Mouse (Mus musculus): Measurements from ENCODE around the gene Rgl1.

Gene Rgl1

GRCm38 (mm10) chr1:152538817-152539216, 227.3 kb downstream of the Rgl1 start:
- DNase-seq = peak; percentile 60

DNA sequence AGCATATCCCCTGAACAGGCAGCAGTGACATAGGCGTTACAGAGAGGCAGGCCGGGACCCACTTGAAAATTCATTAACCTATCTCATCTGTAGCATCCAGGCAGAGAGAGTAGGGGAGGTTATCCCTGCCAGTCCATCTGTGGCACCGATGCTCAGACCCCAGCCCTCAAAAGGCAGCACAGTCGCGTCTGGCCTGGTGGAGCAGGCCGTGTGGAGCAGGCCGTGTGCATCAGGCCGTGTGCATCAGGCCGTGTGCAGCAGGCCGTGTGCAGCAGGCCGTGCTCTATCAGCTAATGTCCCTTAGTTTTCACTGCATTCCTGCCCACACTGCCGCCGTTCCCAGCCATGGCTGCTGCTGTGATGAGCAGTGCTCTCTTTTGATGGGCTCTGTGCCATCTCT, 229.0 kb downstream of the Rgl1 start:
- DNase-seq = no peak

DNA sequence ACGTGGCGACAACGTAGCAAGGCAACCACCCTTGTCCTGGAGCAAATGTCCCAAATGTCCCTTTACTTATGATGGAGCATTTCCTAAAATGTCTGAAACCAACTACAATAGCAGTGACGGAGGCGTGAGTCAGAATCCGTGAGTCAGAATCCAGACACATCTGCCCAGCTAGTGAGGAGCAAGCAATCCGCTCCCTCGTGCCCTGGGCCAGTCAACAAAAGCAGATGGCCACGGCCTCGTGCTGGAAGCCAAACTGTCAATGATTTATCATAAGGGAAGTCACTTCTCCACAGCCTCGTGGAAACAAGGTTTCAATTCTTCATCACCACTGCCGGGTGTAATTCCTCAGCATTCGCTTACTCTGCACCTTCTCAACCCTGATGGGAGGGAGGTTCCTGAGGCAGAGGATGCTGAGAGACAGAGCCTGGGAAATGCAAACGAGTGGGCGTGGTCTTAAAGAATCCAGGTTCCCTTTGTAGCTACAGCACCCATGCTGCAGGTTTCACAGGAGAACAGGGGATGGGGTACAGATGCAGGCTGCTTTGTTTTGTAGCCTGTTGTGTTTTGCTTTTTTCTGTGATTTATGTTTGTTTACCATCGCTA, 229.6 kb downstream of the Rgl1 start:
- no peak for DNase-seq

- DNase-seq = peak; percentile 37
These were observed 231.6 kb downstream of the Rgl1 start for GRCm38 (mm10) chr1:152534531-152534930.

DNA sequence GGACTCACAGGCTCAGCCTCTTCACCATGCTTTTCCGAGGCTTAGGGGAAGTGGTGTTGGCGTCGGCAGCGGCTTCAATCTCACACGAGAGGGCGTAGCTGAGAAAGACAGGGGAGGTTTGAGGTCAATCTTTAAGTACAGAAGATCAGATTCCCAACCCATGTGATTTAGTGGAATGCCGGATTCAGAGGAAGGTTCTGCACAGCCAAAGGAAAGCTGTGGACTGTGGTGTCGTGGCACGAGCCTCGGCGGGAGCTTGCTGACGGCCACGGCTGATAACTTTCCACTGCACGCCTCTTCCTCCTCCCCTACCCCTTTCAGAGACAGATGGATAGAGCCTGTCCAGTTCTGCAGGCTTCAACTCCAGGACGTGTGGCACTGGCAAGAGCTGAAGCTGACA, 234.7 kb downstream of the Rgl1 start:
- DNase-seq = peak; percentile 68

DNA sequence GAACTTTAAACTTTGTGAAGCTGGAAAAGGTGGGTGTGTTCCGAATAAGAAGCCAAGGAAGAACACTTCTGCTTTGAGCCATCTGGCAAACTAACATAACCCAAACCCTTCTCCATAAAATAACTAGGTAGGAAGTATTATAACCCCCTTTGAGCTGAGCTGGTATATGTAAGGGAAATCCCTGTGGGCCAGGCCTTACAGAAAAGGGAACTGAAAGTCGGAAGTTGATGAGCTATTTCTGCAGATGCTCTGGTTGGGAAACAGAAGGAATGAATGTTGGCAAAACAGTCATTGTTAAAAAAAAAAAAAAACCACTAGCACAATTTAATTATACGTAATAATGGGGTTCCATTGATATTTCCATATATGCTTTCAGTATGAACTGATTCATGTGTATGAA, 237.4 kb downstream of the Rgl1 start:
- DNase-seq = no peak

GRCm38 (mm10) chr1:152528214-152528613, 237.9 kb downstream of the Rgl1 start:
- DNase-seq = no peak

DNA sequence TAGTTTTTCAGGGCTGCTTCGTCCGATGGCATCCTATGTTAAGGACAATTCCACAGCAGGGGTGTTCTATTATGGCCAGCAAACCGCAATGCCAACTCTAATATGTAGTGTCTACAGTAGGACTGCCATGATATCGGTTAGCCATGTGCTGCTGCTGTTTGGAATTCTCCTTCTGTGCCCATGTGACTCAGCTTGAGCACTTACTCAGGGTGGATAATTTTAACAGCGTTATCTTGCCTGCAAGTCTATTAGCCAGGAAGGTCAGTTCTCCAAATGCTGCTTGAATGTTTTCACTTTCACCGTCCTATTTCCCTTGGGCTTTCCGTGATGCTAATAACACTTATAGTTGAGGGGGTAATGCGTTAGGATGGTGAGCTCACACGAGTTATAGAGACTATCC, 240.0 kb downstream of the Rgl1 start:
- no peak for DNase-seq

DNA sequence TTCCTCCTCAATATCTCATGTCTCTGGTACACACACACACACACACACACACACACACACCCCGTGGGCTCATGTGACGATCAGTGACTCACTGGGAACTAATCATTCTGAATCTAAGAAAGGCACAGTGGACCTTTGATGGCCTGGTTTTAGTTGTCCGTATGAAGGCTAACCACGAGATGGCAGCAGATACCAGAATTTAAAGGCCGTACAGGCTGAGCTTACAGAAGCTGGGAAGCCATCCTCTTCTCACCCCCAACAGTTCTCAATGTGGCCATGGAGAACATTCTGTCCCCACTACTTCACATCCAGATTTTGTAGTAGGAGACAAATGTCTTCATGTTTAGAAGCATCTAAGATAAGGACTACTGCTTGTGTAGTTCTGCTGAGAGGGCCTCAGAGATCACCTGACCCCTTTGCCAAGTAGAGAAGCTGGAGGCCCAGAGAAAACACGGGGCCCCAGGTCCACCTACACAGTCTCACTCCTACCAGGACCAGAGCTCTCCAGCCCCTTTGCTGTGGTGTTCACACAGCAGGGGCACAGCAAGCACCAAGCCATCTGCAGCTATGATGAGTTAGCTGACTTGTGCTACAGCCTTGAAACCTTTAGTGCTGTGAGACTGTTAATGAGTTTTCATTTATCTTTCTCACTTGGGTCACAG, 241.0 kb downstream of the Rgl1 start:
- DNase-seq = peak; percentile 79

DNA sequence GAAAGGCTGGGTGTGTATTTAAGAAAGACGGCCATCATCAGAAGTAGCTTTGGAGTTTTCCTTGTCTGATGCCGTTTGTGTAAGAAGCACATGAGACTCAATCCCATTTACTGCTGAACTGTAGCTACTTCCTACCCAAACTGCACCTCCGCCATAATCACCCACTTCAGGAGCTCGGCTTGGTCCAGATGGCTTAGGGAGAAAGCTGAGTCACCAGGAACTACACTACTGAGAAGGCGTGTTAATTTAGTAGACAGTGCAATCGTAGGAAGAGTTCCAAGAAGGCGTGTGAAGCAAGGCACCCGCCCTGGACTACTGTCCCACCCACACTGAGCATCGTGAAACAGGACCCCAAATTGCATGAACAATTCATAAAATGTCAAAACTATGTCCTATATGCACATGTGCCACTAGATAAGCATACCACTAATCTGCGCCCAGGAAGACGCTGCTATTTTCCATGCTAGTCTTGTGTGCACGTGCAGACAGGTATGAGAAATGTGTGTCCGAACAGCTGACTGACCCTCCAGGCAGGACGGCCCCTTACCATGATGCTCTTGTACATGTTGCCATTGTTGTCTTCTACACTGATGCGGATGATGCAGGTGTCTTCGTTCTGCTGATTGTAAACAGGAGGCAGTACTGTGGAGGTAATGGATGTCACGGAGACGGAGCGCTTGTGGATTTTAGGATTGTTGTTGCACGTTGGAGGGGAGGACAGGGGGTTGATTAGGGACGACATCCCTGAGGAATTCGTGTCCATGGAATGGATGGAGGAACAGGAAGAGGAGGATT, 241.9 kb downstream of the Rgl1 start:
- no peak for DNase-seq

DNA sequence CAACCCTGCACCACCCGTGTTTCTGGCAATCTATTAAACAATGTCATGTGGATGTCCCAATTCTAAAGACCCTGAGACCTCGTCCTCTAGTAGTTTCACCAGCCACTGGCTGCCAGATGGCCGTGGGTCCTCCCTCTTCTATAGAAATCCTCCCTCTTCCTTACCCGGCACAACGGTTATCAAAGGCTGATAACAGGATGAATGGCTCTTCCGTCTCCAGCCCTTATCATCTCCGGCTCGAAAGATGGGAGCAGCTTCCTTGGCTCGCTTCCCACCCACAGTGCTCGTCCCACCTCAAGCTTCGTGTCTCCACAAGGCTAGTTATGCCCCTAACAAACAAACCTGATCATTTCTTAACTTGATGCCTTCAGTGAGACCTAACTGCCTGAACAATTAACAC, 242.9 kb downstream of the Rgl1 start:
- no peak for DNase-seq

DNA sequence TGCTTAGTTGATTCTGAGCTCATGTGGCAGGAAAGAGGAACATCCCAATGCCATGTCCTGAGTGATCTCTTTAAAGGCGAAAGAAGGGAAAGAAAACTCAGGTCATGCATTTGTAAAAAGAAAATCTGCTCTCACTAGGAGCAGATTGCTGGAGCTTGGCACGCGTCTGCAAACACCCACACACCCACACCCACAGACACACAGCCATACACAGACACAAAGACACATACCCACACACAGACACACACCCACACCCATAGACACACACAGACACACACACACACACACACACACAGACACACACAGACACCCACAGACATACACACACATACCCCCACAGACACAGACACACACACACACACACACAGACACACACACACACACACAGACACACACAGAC, 243.9 kb downstream of the Rgl1 start:
- DNase-seq = no peak

DNA sequence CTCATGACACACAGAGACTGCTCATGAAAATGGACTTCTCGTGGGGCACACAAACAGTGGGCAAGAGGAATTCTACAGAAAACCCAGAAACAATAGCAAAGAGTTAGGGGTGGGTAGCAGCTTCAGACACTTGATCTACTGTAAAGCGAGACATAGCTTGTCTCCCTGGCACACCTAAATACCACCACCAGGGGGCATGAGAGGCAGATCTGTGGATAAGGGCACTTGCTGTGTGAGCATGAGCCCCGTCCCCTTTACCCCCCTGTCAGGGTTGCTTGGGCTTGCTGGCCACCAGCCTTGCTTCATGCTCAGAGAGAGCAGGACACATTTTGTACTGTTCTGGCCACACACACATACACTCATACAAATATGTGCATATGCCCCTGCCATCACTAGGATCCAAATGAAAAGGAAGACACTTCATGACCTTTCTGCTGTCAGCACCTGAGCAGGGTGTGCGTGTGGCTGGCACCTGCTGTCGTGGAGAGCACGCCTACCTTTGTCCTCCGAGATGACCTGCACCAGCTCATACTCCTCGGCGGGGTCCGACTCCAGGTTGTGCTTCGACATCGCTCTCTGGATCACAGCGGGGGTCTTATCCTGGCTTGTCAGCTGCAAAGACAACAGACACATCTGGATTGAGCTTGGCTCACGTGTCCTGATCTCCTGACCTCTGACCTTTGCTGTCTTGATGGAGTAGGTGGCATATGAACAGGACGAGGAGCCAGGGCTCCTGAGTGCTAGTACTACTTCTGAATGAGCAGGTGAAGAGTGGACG, 245.2 kb downstream of the Rgl1 start:
- DNase-seq = peak; percentile 72

GRCm38 (mm10) chr1:152518971-152519370, 247.2 kb downstream of the Rgl1 start:
- DNase-seq = no peak

DNA sequence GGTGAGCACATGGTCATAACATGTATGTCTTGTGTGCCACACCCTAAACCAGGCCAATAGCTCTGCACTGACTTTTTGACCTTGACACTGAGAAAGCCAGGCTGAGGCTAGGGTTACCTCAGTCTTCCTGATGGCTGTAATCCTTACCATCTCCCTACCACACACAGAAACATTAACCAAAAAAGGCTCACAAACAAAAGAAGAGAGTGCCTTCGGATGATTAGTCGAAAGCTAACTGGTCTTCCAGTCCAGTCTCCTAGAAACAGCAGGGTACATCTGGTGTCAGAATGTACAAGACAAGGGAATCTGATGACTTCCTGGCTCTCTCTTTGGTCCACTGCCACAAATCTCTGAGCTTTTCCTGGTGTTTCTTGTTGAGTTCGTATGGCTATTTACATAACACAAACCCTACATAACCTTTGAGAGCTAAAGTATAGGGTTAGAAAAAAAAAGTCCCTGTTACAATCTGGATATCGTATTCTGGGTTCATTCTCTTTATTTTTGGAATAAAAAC, 249.0 kb downstream of the Rgl1 start:
- DNase-seq = no peak

GRCm38 (mm10) chr1:152514256-152514655, 251.9 kb downstream of the Rgl1 start:
- DNase-seq = no peak

DNA sequence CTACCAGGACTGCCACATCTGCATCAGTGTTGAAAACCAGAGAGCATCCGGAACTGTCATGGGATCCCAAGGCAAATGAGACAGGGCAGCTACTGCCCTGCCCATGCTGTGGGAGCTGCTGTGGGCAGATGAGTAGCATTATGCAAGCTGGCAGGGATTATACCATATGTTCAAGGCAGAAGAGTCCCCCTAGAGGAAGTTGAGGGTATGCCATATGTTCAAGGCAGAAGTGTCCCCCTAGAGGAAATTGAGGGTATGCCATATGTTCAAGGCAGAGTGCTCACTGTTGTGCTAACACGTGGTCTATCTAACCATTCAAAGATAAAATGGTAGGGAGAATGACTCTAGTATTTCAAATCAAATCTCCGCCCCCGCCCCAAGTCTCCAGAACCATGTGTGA, 254.9 kb downstream of the Rgl1 start:
- DNase-seq = peak; percentile 56

- DNase-seq = no peak
These were observed 257.5 kb downstream of the Rgl1 start for GRCm38 (mm10) chr1:152508481-152509220.

DNA sequence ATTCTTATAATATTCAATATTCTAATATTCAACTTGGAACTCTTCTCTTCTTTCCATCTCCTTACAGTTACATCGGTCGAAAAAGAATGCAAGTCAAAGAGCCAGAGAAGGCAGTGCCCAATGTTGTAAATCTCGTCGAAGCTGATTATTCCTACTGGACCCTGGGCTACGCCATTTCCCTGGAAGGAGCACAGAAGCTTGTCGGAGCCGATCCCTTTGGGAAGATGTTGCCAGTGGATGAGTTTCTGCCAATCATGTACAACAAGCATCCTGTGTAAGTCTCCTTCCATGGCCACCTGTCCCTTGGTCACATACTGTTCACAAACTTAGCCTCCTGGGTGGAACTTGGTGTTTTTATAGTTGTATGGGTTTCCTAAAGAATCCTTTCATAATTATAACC, 259.4 kb downstream of the Rgl1 start:
- DNase-seq = no peak

- no peak for DNase-seq
These were observed 260.0 kb downstream of the Rgl1 start for GRCm38 (mm10) chr1:152506175-152506574.

- peak; percentile 59 for DNase-seq
These were observed 266.3 kb downstream of the Rgl1 start for GRCm38 (mm10) chr1:152499802-152500201.

DNA sequence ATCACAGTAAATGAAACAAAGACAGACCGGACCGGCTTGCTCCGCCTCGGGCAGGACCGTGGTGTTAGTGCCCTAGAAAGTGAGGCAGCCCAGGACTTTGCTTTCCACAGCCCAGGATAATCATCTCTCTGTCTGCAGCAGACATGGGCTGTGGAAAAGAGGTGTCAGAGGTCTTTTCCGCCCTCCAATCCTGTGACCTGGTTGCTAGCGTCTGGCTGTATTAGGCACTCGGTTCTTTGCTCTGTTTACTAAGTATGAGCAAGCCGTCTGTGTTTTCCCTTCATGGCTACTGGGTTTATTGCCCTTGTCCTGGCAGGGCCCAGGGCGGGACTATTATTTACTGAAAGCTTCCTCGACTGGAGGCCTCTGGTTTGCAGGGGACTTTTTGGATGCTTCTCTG, 268.6 kb downstream of the Rgl1 start:
- peak; percentile 72 for DNase-seq

All from kidney, postnatal 14 days (tissue).